In genomic region chr9:37188024-37188423, GRCm38 (mm10) we compare ENCODE assay signal across 21 mouse cellular contexts. TPM values are rescaled to one million over a fixed set of nuclear protein-coding genes. Genes with fewer than 3 reads are reported as not detected.
DNase-seq lines count a peak whose midpoint lies in the region; ATAC-seq and TF ChIP-seq lines count a peak whose summit lies in the region.
"Had no signal": no experiment of that assay in that cellular context is flagged by ENCODE, and none has a peak within 500 bp of the region (broad histone marks: within the 10 kb centered on the region; RNA-seq: fewer than 3 reads in every experiment).

No protein-coding gene starts in this region.

- TF ChIP-seq POLR2A in heart, adult 2 months (IDR thresholded peaks at IDR 0.05; ENCODE audit: insufficient read depth, low read depth, low read length) = no peak

- no peak overlapping the region for H3K27ac ChIP-seq in heart, adult 2 months
- H3K27ac ChIP-seq in left cerebral cortex, adult 2 months = peak overlapping the region; percentile 36; the same call in 1 of the 2 replicates

- no peak for DNase-seq in frontal cortex, postnatal 10 days (ENCODE audit: low spot score in 2 of 2)
- peak; percentile 69 for DNase-seq in heart, adult 11 months
- DNase-seq in heart, adult 2 months = no peak
- no peak for DNase-seq in left cerebral cortex, adult 2 months (ENCODE audit: extremely low spot score in 1 of 2, low spot score in 2 of 2)
- no peak for DNase-seq in left cerebral cortex, adult 8-10 months (ENCODE audit: low spot score in 2 of 2)
- DNase-seq: adrenal gland, adult 2 months; adrenal gland, adult 8-10 months; adrenal gland, postnatal 10 days; adrenal gland, postnatal 14 days; adrenal gland, postnatal 25 days; adrenal gland, postnatal 36 days; B cell, adult 2 months; cerebellum, adult 11 months; cerebellum, adult 11-12 months; cerebellum, adult 18-20 months had no signal

- no peak overlapping the region for H3K9ac ChIP-seq in heart, adult 2 months (ENCODE audit: low read depth, low read length)

- H3K4me1 ChIP-seq in heart, adult 2 months (ENCODE audit: control insufficient read depth, insufficient read depth, low read length) = no peaks in the 10 kb centered on the region

- ATAC-seq in frontal cortex, adult (ENCODE audit: low TSS enrichment) = peak; percentile 69
- ATAC-seq: activated CD4-positive, CD25-positive, alpha-beta regulatory T cell, adult 4 months; CD4-positive, CD25-positive, alpha-beta regulatory T cell, adult 4 months; Patski had no signal

- no peaks in the 10 kb centered on the region for H3K79me2 ChIP-seq in heart, adult 2 months (replicated peaks; ENCODE audit: control insufficient read depth, insufficient read depth, low read length)

- no peak for TF ChIP-seq EP300 in heart, adult 2 months (IDR thresholded peaks at IDR 0.05; ENCODE audit: insufficient read depth, low read depth, low read length)

- H3K4me3 ChIP-seq in heart, adult 2 months = no peak overlapping the region
- no peak overlapping the region for H3K4me3 ChIP-seq in left cerebral cortex, adult 2 months

- no peak for TF ChIP-seq CTCF in heart, adult 2 months (IDR thresholded peaks at IDR 0.05)
- no peak for TF ChIP-seq CTCF in left cerebral cortex, adult 2 months (IDR thresholded peaks at IDR 0.05)

- no peaks in the 10 kb centered on the region for H3K27me3 ChIP-seq in heart, adult 2 months (ENCODE audit: control insufficient read depth, insufficient read depth, low read length)
- H3K27me3 ChIP-seq: Patski had no signal

- WGBS in heart, adult 2 months = 81% methylated on average over 3 of the region's 3 CpGs

- no peaks in the 10 kb centered on the region for H3K36me3 ChIP-seq in heart, adult 2 months (ENCODE audit: control insufficient read depth, insufficient read depth, low read length)
- H3K36me3 ChIP-seq: G1E had no signal

- intact Hi-C loops in heart, adult 2 months (cut with DNase I) = no loop called here
- intact Hi-C loops in left cerebral cortex, adult 2 months (cut with DNase I) = no loop called here

RNA-seq across cellular contexts. Expression of gene Tmem218, which starts 20.0 kb away (rescaled TPM):
- total RNA-seq in heart, adult 2 months (2021) = 1 to 10 TPM; 6.6 to 7.1 TPM
- 4.2 and 7.7 TPM in 2 replicates for polyA plus RNA-seq in heart, adult 2 months (2012; rRNA removed)
- total RNA-seq in left cerebral cortex, adult 2 months (2021) = 10 to 100 TPM; 10.3 to 11.6 TPM
- 10 to 100 TPM in 3 of 4 experiments, 1 to 10 TPM in 1; 8.7 to 11.5 (median 10.7) TPM for total RNA-seq in left cerebral cortex, adult 8-10 months (2022)

RNA-seq across cellular contexts. Expression of gene Pknox2, which starts 40.8 kb away (rescaled TPM):
- total RNA-seq in heart, adult 2 months (2021) = 1 to 10 TPM; 7.8 to 9.0 TPM
- 9.9 and 13.5 TPM in 2 replicates for polyA plus RNA-seq in heart, adult 2 months (2012; rRNA removed)
- 10 to 100 TPM; 79.1 to 84.5 TPM for total RNA-seq in left cerebral cortex, adult 2 months (2021)
- total RNA-seq in left cerebral cortex, adult 8-10 months (2022) = 10 to 100 TPM; 74.9 to 86.8 (median 78.3) TPM
- total RNA-seq: MEL had no signal
- polyA plus RNA-seq: activated CD4-positive, CD25-positive, alpha-beta regulatory T cell, adult 4 months; CD4-positive, CD25-positive, alpha-beta regulatory T cell, adult 4 months; G1E had no signal

Comparison
In these comparisons a context has a peak if more than half of its experiments do, and no peak if none do; other contexts are left out.
1. RNA of gene Pknox2, which starts 40.8 kb away (total RNA-seq): 79.1 to 84.5 TPM in left cerebral cortex, adult 2 months and 74.9 to 86.8 TPM in left cerebral cortex, adult 8-10 months; 7.8 to 9.0 TPM in heart, adult 2 months; every median in the first group is over 4 times any median in the second.